Mouse (Mus musculus) 416B (cell line): ENCODE results near the gene Mterf1b.

ENCODE experiments used
- DNase-seq: peaks from one replicate; pipeline ENCODE4 v3.0.0; 2011; ENCODE audit warnings: low read depth

Gene Mterf1b

GRCm38 (mm10) chr5:4245004-4245403 is 52.8 kb downstream of the Mterf1b start:
- peak; percentile 87 for DNase-seq

DNA sequence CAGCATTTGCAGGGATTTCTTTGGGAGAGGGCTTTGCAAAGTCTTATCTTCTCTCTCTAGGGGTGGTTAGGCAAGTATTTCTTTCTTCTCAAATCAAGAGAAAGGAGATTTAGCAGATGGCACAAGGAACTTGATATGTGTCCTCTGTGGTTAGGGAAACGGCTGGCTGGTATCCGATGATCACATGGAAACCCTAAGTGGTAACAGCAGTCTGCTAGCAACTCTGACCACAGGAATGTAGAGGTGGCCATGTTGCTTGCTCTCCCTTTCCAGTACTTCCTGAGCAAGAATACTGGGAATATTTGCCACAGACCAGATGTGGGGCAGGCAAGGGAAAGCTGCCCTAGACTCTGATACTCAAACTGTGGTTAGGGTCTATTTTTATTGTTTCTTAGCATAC is 53.9 kb downstream of the Mterf1b start:
- peak; percentile 88 for DNase-seq
